Mouse (Mus musculus) retina, adult 2 months (tissue): ENCODE results near the gene Celf2.

Experiments used
- DNase-seq: peaks from one replicate; pipeline ENCODE4 v3.0.0-alpha.2; 2012; ENCODE audit warnings: low read depth, low spot score

The Celf2 gene

GRCm38 (mm10) chr2:7207691-7208504, 301.5 kb downstream of the Celf2 start:
- no peak for DNase-seq

- DNase-seq = no peak
Observed at GRCm38 (mm10) chr2:7193413-7193812, 315.9 kb downstream of the Celf2 start.

GRCm38 (mm10) chr2:7179186-7179585, 330.2 kb downstream of the Celf2 start:
- no peak for DNase-seq

GRCm38 (mm10) chr2:7173271-7174064, 335.9 kb downstream of the Celf2 start:
- no peak for DNase-seq

- DNase-seq = no peak
Observed at GRCm38 (mm10) chr2:7171087-7171696, 338.2 kb downstream of the Celf2 start.

- no peak for DNase-seq
Observed at GRCm38 (mm10) chr2:7165786-7166185, 343.6 kb downstream of the Celf2 start.

GRCm38 (mm10) chr2:7160108-7160507, 349.3 kb downstream of the Celf2 start:
- no peak for DNase-seq

- DNase-seq = no peak
Observed at GRCm38 (mm10) chr2:7147303-7147702, 362.1 kb downstream of the Celf2 start.

- DNase-seq = no peak
Observed at GRCm38 (mm10) chr2:7145541-7146043, 363.8 kb downstream of the Celf2 start.

GRCm38 (mm10) chr2:7144871-7145270, 364.5 kb downstream of the Celf2 start:
- DNase-seq = no peak

- no peak for DNase-seq
Observed at GRCm38 (mm10) chr2:7123366-7123765, 386.0 kb downstream of the Celf2 start.

- no peak for DNase-seq
Observed at GRCm38 (mm10) chr2:7115801-7116200, 393.6 kb downstream of the Celf2 start.

GRCm38 (mm10) chr2:7115161-7115560, 394.2 kb downstream of the Celf2 start:
- no peak for DNase-seq

- no peak for DNase-seq
Observed at GRCm38 (mm10) chr2:7113738-7114137, 395.6 kb downstream of the Celf2 start.

GRCm38 (mm10) chr2:7112156-7112813, 397.1 kb downstream of the Celf2 start:
- DNase-seq = no peak

GRCm38 (mm10) chr2:7093414-7093813, 415.9 kb downstream of the Celf2 start:
- no peak for DNase-seq

- DNase-seq = no peak
Observed at GRCm38 (mm10) chr2:7092641-7093040, 416.7 kb downstream of the Celf2 start.

- DNase-seq = no peak
Observed at GRCm38 (mm10) chr2:7090496-7090895, 418.9 kb downstream of the Celf2 start.

- DNase-seq = no peak
Observed at GRCm38 (mm10) chr2:7089069-7089834, 420.1 kb downstream of the Celf2 start.

GRCm38 (mm10) chr2:7088536-7088935, 420.8 kb downstream of the Celf2 start:
- DNase-seq = no peak

- DNase-seq = no peak
Observed at GRCm38 (mm10) chr2:7087480-7087879, 421.9 kb downstream of the Celf2 start.
